Mouse (Mus musculus): ENCODE data around the gene Trim61. TPM values are rescaled to one million over a fixed set of nuclear protein-coding genes. Genes with fewer than 3 reads are reported as not detected.

The Trim61 gene
- 0.20 and 0.26 TPM in 2 replicates for polyA plus RNA-seq (2012; rRNA removed)
- 0.19 TPM in 1 of 2 replicates, not detected in the other for polyA plus RNA-seq (2014; fragmentation: Nextera tagmentation; extraction: Ambion mirVana)

GRCm38 (mm10) chr8:65018423-65018822 lies at the start of gene Trim61, which contains the start of gene Trim60:
Gene Trim61, minus strand, starts transcription at chr8:65018523.
Gene Trim60, minus strand, starts transcription at chr8:65018584.
- no peak for ATAC-seq (ENCODE audit: low FRiP score, low read depth)
- no peak within 1 kb of the TSS for H3K4me3 ChIP-seq (replicated peaks; ENCODE audit: low read length)
- no peaks in the 10 kb centered on the region for H3K9me3 ChIP-seq (ENCODE audit: control insufficient read depth, low read length)
- WGBS = 85% methylated on average over 8 of the region's 8 CpGs
- no peak within 1 kb of the TSS for H3K9ac ChIP-seq (ENCODE audit: low read depth, low read length, severe bottlenecking)
- DNase-seq (ENCODE audit: low spot score) = no peak
- H3K27me3 ChIP-seq (ENCODE audit: control insufficient read depth, insufficient read depth, low read length) = no peaks in the 10 kb centered on the region
- H3K27ac ChIP-seq (replicated peaks; ENCODE audit: low read depth, low read length) = no peak within 1 kb of the TSS
- H3K4me1 ChIP-seq (ENCODE audit: control insufficient read depth, insufficient read depth, low read length) = no peaks in the 10 kb centered on the region
- H3K4me2 ChIP-seq (replicated peaks; ENCODE audit: low read depth, low read length, severe bottlenecking) = no peak within 1 kb of the TSS
- no peaks in the 10 kb centered on the region for H3K36me3 ChIP-seq (ENCODE audit: control insufficient read depth, insufficient read depth, low read length)
- TF ChIP-seq POLR2A (IDR thresholded peaks at IDR 0.05; ENCODE audit: borderline replicate concordance, extremely low read depth, insufficient read depth, insufficient read length) = no peak

DNA sequence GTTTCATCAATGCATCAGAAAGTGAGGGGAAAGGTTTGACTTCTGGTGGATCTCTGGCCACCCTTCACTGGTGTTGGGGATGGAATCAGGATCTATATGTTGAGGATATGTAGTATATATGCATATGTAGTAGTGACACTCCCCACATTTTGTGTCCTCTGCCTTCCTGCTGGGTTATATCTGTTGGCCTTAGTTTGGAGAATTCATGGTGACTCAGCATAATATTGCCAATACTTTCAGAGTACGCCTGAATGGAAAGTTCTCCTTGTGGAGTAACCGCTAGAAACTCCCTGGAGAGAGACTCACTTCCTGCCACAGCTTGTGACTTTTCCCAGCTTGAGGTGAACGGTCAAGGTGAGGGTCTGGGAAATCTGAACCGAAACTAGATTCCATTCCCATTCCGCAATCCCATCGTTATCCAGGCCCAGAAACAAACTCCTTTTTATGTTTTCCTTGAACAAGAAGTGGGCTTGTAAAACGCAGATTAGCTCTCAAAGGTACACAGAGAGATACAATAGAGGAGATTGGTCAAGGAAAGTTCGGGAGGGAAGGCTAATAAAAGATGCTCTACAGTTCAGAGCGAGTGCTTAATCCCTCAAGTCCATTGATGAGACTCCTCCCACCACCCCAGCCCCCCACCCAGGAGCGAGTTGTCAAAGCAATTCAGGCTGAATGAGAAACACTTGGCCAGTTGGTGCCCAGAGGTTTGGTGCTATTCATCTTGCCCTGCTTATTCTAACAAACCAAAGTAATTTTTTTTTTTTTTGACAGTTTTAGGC lies 49.6 kb upstream of the Trim61 start:
- no peak overlapping the region for H3K9ac ChIP-seq (ENCODE audit: low read depth, low read length, severe bottlenecking)

GRCm38 (mm10) chr8:65067031-65067430 lies 48.7 kb upstream of the Trim61 start:
- no peak overlapping the region for H3K4me3 ChIP-seq (replicated peaks; ENCODE audit: low read length)
- TF ChIP-seq POLR2A (IDR thresholded peaks at IDR 0.05; ENCODE audit: borderline replicate concordance, extremely low read depth, insufficient read depth, insufficient read length) = no peak
- H3K27me3 ChIP-seq (ENCODE audit: control insufficient read depth, insufficient read depth, low read length) = no peaks in the 10 kb centered on the region
- H3K36me3 ChIP-seq (ENCODE audit: control insufficient read depth, insufficient read depth, low read length) = no peaks in the 10 kb centered on the region
- DNase-seq (ENCODE audit: low spot score) (no peak), ATAC-seq (ENCODE audit: low FRiP score, low read depth) (no peak)
- H3K4me2 ChIP-seq (replicated peaks; ENCODE audit: low read depth, low read length, severe bottlenecking) = no peak overlapping the region
- H3K27ac ChIP-seq (replicated peaks; ENCODE audit: low read depth, low read length) = no peak overlapping the region
- no peaks in the 10 kb centered on the region for H3K4me1 ChIP-seq (ENCODE audit: control insufficient read depth, insufficient read depth, low read length)
- 90% methylated on average over 4 of the region's 4 CpGs for WGBS
- H3K9ac ChIP-seq (ENCODE audit: low read depth, low read length, severe bottlenecking) = no peak overlapping the region
- no peaks in the 10 kb centered on the region for H3K9me3 ChIP-seq (ENCODE audit: control insufficient read depth, low read length)

More for the DNA sequence above, 49.6 kb upstream of the Trim61 start:
- no peaks in the 10 kb centered on the region for H3K9me3 ChIP-seq (ENCODE audit: control insufficient read depth, low read length)
- TF ChIP-seq POLR2A (IDR thresholded peaks at IDR 0.05; ENCODE audit: borderline replicate concordance, extremely low read depth, insufficient read depth, insufficient read length) = no peak
- DNase-seq (ENCODE audit: low spot score) (no peak), ATAC-seq (ENCODE audit: low FRiP score, low read depth) (no peak)
- H3K4me1 ChIP-seq (ENCODE audit: control insufficient read depth, insufficient read depth, low read length) = no peaks in the 10 kb centered on the region
- H3K36me3 ChIP-seq (ENCODE audit: control insufficient read depth, insufficient read depth, low read length) = no peaks in the 10 kb centered on the region
- H3K27me3 ChIP-seq (ENCODE audit: control insufficient read depth, insufficient read depth, low read length) = no peaks in the 10 kb centered on the region
- H3K4me2 ChIP-seq (replicated peaks; ENCODE audit: low read depth, low read length, severe bottlenecking) = no peak overlapping the region
- no peak overlapping the region for H3K27ac ChIP-seq (replicated peaks; ENCODE audit: low read depth, low read length)
- WGBS = 24% methylated on average over 10 of the region's 10 CpGs
- H3K4me3 ChIP-seq (replicated peaks; ENCODE audit: low read length) = no peak overlapping the region

GRCm38 (mm10) chr8:65065622-65066021 lies 47.3 kb upstream of the Trim61 start:
- Histone ChIP-seq H3K4me2 (replicated peaks; ENCODE audit: low read depth, low read length, severe bottlenecking) (no peak overlapping the region), H3K4me3 (replicated peaks; ENCODE audit: low read length) (no peak overlapping the region), H3K9ac (ENCODE audit: low read depth, low read length, severe bottlenecking) (no peak overlapping the region), H3K27ac (replicated peaks; ENCODE audit: low read depth, low read length) (no peak overlapping the region), H3K9me3 (ENCODE audit: control insufficient read depth, low read length) (no peaks in the 10 kb centered on the region), H3K4me1 (ENCODE audit: control insufficient read depth, insufficient read depth, low read length) (no peaks in the 10 kb centered on the region), H3K27me3 (ENCODE audit: control insufficient read depth, insufficient read depth, low read length) (no peaks in the 10 kb centered on the region), H3K36me3 (ENCODE audit: control insufficient read depth, insufficient read depth, low read length) (no peaks in the 10 kb centered on the region)
- no peak for TF ChIP-seq POLR2A (IDR thresholded peaks at IDR 0.05; ENCODE audit: borderline replicate concordance, extremely low read depth, insufficient read depth, insufficient read length)
- ATAC-seq (ENCODE audit: low FRiP score, low read depth) (no peak), DNase-seq (ENCODE audit: low spot score) (no peak)
- WGBS = 94% methylated on average over 3 of the region's 3 CpGs

DNA sequence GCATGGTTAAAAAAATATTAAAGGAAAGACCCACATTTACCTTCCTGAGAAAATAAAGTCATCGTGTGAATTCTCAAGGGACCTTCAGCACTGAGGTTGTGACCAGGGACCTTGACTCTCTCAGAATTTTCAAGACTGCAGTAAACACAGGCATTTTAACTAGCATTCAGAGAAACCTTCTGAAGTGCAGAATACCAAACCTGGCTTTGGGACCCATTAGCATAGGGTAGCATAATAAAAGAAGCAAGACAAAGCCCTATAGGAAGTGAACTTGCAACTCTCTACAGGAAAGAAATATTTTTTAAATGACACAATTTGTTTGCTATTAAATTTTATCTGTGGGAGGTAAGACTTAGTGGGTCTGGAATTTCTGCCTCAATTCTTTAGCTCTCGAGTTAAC lies 45.7 kb upstream of the Trim61 start:
- 32% methylated on average over 2 of the region's 2 CpGs for WGBS
- no peak for TF ChIP-seq POLR2A (IDR thresholded peaks at IDR 0.05; ENCODE audit: borderline replicate concordance, extremely low read depth, insufficient read depth, insufficient read length)
- Histone ChIP-seq H3K4me3 (replicated peaks; ENCODE audit: low read length) (no peak overlapping the region), H3K27ac (replicated peaks; ENCODE audit: low read depth, low read length) (no peak overlapping the region), H3K9me3 (ENCODE audit: control insufficient read depth, low read length) (no peaks in the 10 kb centered on the region), H3K36me3 (ENCODE audit: control insufficient read depth, insufficient read depth, low read length) (no peaks in the 10 kb centered on the region), H3K9ac (ENCODE audit: low read depth, low read length, severe bottlenecking) (no peak overlapping the region), H3K4me2 (replicated peaks; ENCODE audit: low read depth, low read length, severe bottlenecking) (no peak overlapping the region), H3K27me3 (ENCODE audit: control insufficient read depth, insufficient read depth, low read length) (no peaks in the 10 kb centered on the region), H3K4me1 (ENCODE audit: control insufficient read depth, insufficient read depth, low read length) (no peaks in the 10 kb centered on the region)
- no peak for DNase-seq (ENCODE audit: low spot score)
- no peak for ATAC-seq (ENCODE audit: low FRiP score, low read depth)

Measured in limb, embryonic 14.5 days (tissue).